ENCODE assay signal across 8 mouse cellular contexts in genomic region chr2:11502901-11503431, GRCm38 (mm10). TPM values are rescaled to one million over a fixed set of nuclear protein-coding genes. Genes with fewer than 3 reads are reported as not detected.
A peak's percentile ranks its signal among the peaks of the same experiment; 100 is the strongest.
DNase-seq lines count a peak whose midpoint lies in the region; ATAC-seq lines count a peak whose summit lies in the region.

No protein-coding gene starts in this region.

- H3K36me3 ChIP-seq in macrophage (ENCODE audit: inconsistent target), result no peaks in the 10 kb centered on the region; the same call in 1 of the 2 replicates

- peak overlapping the region; percentile 59 for H3K27ac ChIP-seq in macrophage

- H3K4me3 ChIP-seq in macrophage (ENCODE audit: inconsistent target), result peak overlapping the region; percentile 73

- peak; percentile 61 for ATAC-seq in common myeloid progenitor, adult 5-6 weeks (replicated peaks; ENCODE audit: low read depth, poor library complexity, severe bottlenecking)

- 10% methylated on average over 39 of the region's 39 CpGs for WGBS in macrophage (ENCODE audit: missing documents)

- H3K79me2 ChIP-seq in macrophage (ENCODE audit: inconsistent target), result peaks cover 31% of the 10 kb centered on the region

- peak; percentile 29 for DNase-seq in WW6 (ENCODE audit: low read depth, low spot score)
- peak; percentile 69 for DNase-seq in gastrocnemius, postnatal 10 days
- DNase-seq in induced T-regulatory cell, adult 2 months (ENCODE audit: low read depth), result peak; percentile 85
- DNase-seq in left cerebral cortex, adult 8-10 months (ENCODE audit: low spot score in 2 of 2), result peak; percentile 73 to 83
- DNase-seq in right cerebral cortex, adult 2 months (ENCODE audit: low spot score in 2 of 2), result peak; percentile 80 to 86
- peak; percentile 70 for DNase-seq in urinary bladder, postnatal 14 days (ENCODE audit: low spot score)

RNA-seq across cellular contexts. Expression of gene Pfkfb3, which starts 50.9 kb away (rescaled TPM):
- total RNA-seq in common myeloid progenitor, adult 5-6 weeks (2017), result 12.1 and 30.2 TPM in 2 replicates
- total RNA-seq in gastrocnemius, postnatal 10 days (2021), result 10 to 100 TPM; 19.3 to 21.5 TPM
- 10 to 100 TPM; 28.1 to 40.4 (median 30.9) TPM for total RNA-seq in left cerebral cortex, adult 8-10 months (2022)
- total RNA-seq in macrophage (2018; cell fraction: chromatin; rRNA removed), result 1,000 to 10,000 TPM in 2 of 26 experiments, 100 to 1,000 TPM in 24; 111 to 1,491 (median 237) TPM
- total RNA-seq in macrophage (2018; cell fraction: cytosol; rRNA removed), result 100 to 1,000 TPM in 2 of 26 experiments, 10 to 100 TPM in 24; 30.1 to 146 (median 53.5) TPM
- 100 to 1,000 TPM in 21 of 26 experiments, 10 to 100 TPM in 5; 72.7 to 734 (median 143) TPM for total RNA-seq in macrophage (2018; cell fraction: nucleus; rRNA removed)
- polyA plus RNA-seq in macrophage (2018), result 29.8 to 38.1 TPM (median 29.9 TPM) in 3 replicates

Comparison
In these comparisons a context has a peak if more than half of its experiments do, and no peak if none do; other contexts are left out.
1. Peak in every context shown above with its lines: DNase-seq, ATAC-seq, H3K4me3 ChIP-seq and H3K27ac ChIP-seq.
2. DNase-seq: peak in every context shown above with its lines; median percentile 85 in induced T-regulatory cell, adult 2 months; 83 in right cerebral cortex, adult 2 months; 78 in left cerebral cortex, adult 8-10 months; 70 in urinary bladder, postnatal 14 days; 69 in gastrocnemius, postnatal 10 days; 29 in WW6.